Mouse (Mus musculus) hindbrain, embryonic 11.5 days (tissue): ENCODE measurements at regions not wholly inside any gene's neighbourhood (a gene's known extent, or its start where the extent isn't known, plus 50 kb on each side); places are given as distances from the start of the nearest gene placed in this dataset.

ENCODE experiments used
- ATAC-seq: fragments of 200-750 bp; cut with Nextera tagmentation; 2 replicates; pipeline ENCODE4 v1.8.0; 2017; ENCODE audit warnings: mild to moderate bottlenecking, moderate TSS enrichment, moderate library complexity; ENCODE audit not compliant: low FRiP score
- DNase-seq: peaks from one replicate; pipeline ENCODE4 v3.0.0-alpha.2; 2015; ENCODE audit warnings: low spot score
- H3K27ac ChIP-seq: fragments of 300-500 bp; sonication (generic); 2 replicates; pipeline ENCODE4 v1.5.1; 2014; ENCODE audit warnings: mild to moderate bottlenecking, low read depth, low read length
- H3K27me3 ChIP-seq: fragments of 300-500 bp; sonication (generic); 2 replicates; pipeline ENCODE4 v1.6.1; 2014; ENCODE audit warnings: mild to moderate bottlenecking, low read length, moderate library complexity, mixed read lengths; ENCODE audit not compliant: control insufficient read depth, insufficient read depth
- H3K36me3 ChIP-seq: fragments of 300-500 bp; sonication (generic); 2 replicates; pipeline ENCODE4 v1.6.1; 2014; ENCODE audit warnings: mild to moderate bottlenecking, low read length, moderate library complexity, mixed read lengths; ENCODE audit not compliant: control insufficient read depth, insufficient read depth
- H3K4me1 ChIP-seq: fragments of 300-500 bp; sonication (generic); replicated peaks from 2 replicates; pipeline ENCODE4 v1.6.1; 2014; ENCODE audit warnings: low read length, mixed read lengths; ENCODE audit not compliant: control insufficient read depth, insufficient read depth
- H3K4me2 ChIP-seq: fragments of 300-500 bp; sonication (generic); replicated peaks from 2 replicates; pipeline ENCODE4 v1.6.1; 2014; ENCODE audit warnings: mild to moderate bottlenecking, low read depth, low read length
- H3K4me3 ChIP-seq: fragments of 300-500 bp; sonication (generic); 2 replicates; pipeline ENCODE4 v1.5.1; 2014; ENCODE audit warnings: low read depth, low read length
- H3K9ac ChIP-seq: fragments of 300-500 bp; sonication (generic); 2 replicates; pipeline ENCODE4 v1.6.1; 2014; ENCODE audit warnings: low read depth, low read length
- H3K9me3 ChIP-seq: fragments of 300-500 bp; sonication (generic); 2 replicates; pipeline ENCODE4 v1.6.1; 2016; ENCODE audit warnings: low read length; ENCODE audit not compliant: control insufficient read depth
- WGBS: fragments of 180-500 bp; shearing (Covaris S2); extraction: QIAGEN DNeasy Blood & Tissue Kit; methylation state at CpG from one replicate; pipeline ENCODE4 v1.1.7; 2014; 5-methylcytosine and 5-hydroxymethylcytosine counted together

GRCm38 (mm10) chr3:39264671-39265430, 378.1 kb downstream of the Fat4 start:
- Histone ChIP-seq H3K4me3 (no peak overlapping the region), H3K27ac (no peak overlapping the region), H3K36me3 (no peaks in the 10 kb centered on the region), H3K4me2 (no peak overlapping the region), H3K4me1 (no peaks in the 10 kb centered on the region), H3K9me3 (no peaks in the 10 kb centered on the region), H3K9ac (no peak overlapping the region), H3K27me3 (no peaks in the 10 kb centered on the region)
- WGBS = 81% methylated on average over 2 of the region's 2 CpGs
- no peak for ATAC-seq
- DNase-seq = no peak

- H3K4me3 ChIP-seq = no peak overlapping the region
- H3K4me1 ChIP-seq = no peaks in the 10 kb centered on the region
- H3K36me3 ChIP-seq = no peaks in the 10 kb centered on the region
- no peaks in the 10 kb centered on the region for H3K9me3 ChIP-seq
- 87% methylated on average over 1 of the region's 1 CpGs for WGBS
- DNase-seq = no peak
- ATAC-seq = no peak
- H3K9ac ChIP-seq = no peak overlapping the region
- H3K4me2 ChIP-seq = no peak overlapping the region
- H3K27ac ChIP-seq = no peak overlapping the region
- H3K27me3 ChIP-seq = no peaks in the 10 kb centered on the region
Observed at GRCm38 (mm10) chr3:39265606-39266005, 378.9 kb downstream of the Fat4 start.

- 90% methylated on average over 3 of the region's 3 CpGs for WGBS
- Histone ChIP-seq H3K36me3 (no peaks in the 10 kb centered on the region), H3K4me1 (no peaks in the 10 kb centered on the region), H3K27ac (no peak overlapping the region), H3K9ac (no peak overlapping the region), H3K4me2 (no peak overlapping the region), H3K9me3 (no peaks in the 10 kb centered on the region), H3K27me3 (no peaks in the 10 kb centered on the region), H3K4me3 (no peak overlapping the region)
- DNase-seq (no peak), ATAC-seq (no peak)
Observed at GRCm38 (mm10) chr3:39269388-39269787, 382.6 kb downstream of the Fat4 start.

GRCm38 (mm10) chr3:39272616-39273015, 385.9 kb downstream of the Fat4 start:
- DNase-seq (no peak), ATAC-seq (no peak)
- Histone ChIP-seq H3K4me1 (no peaks in the 10 kb centered on the region), H3K4me3 (no peak overlapping the region), H3K4me2 (no peak overlapping the region), H3K9me3 (no peaks in the 10 kb centered on the region), H3K27ac (no peak overlapping the region), H3K36me3 (no peaks in the 10 kb centered on the region), H3K9ac (no peak overlapping the region), H3K27me3 (no peaks in the 10 kb centered on the region)
- WGBS = 100% methylated on average over 1 of the region's 1 CpGs

GRCm38 (mm10) chr3:39276897-39277296, 390.2 kb downstream of the Fat4 start:
- no peaks in the 10 kb centered on the region for H3K27me3 ChIP-seq
- H3K9me3 ChIP-seq = no peaks in the 10 kb centered on the region
- no peaks in the 10 kb centered on the region for H3K36me3 ChIP-seq
- H3K27ac ChIP-seq = no peak overlapping the region
- ATAC-seq (no peak), DNase-seq (no peak)
- no peaks in the 10 kb centered on the region for H3K4me1 ChIP-seq
- no peak overlapping the region for H3K9ac ChIP-seq
- no peak overlapping the region for H3K4me3 ChIP-seq
- WGBS = 78% methylated on average over 4 of the region's 4 CpGs
- H3K4me2 ChIP-seq = no peak overlapping the region

- Histone ChIP-seq H3K9me3 (no peaks in the 10 kb centered on the region), H3K4me3 (no peak overlapping the region), H3K4me2 (no peak overlapping the region), H3K9ac (no peak overlapping the region), H3K27ac (no peak overlapping the region), H3K27me3 (no peaks in the 10 kb centered on the region), H3K36me3 (no peaks in the 10 kb centered on the region), H3K4me1 (no peaks in the 10 kb centered on the region)
- DNase-seq (no peak), ATAC-seq (no peak)
- 84% methylated on average over 6 of the region's 6 CpGs for WGBS
Observed at GRCm38 (mm10) chr3:39277310-39277709, 390.6 kb downstream of the Fat4 start.

GRCm38 (mm10) chr3:39295255-39295654, 408.5 kb downstream of the Fat4 start:
- Histone ChIP-seq H3K4me2 (no peak overlapping the region), H3K4me3 (no peak overlapping the region), H3K27ac (no peak overlapping the region), H3K4me1 (no peaks in the 10 kb centered on the region), H3K27me3 (no peaks in the 10 kb centered on the region), H3K36me3 (no peaks in the 10 kb centered on the region), H3K9me3 (no peaks in the 10 kb centered on the region), H3K9ac (no peak overlapping the region)
- no peak for DNase-seq
- 86% methylated on average over 3 of the region's 3 CpGs for WGBS
- no peak for ATAC-seq

GRCm38 (mm10) chr3:39296257-39296656, 409.5 kb downstream of the Fat4 start:
- ATAC-seq (no peak), DNase-seq (no peak)
- H3K9ac ChIP-seq = no peak overlapping the region
- WGBS = 85% methylated on average over 4 of the region's 4 CpGs
- no peaks in the 10 kb centered on the region for H3K36me3 ChIP-seq
- H3K4me2 ChIP-seq = no peak overlapping the region
- no peak overlapping the region for H3K27ac ChIP-seq
- H3K9me3 ChIP-seq = no peaks in the 10 kb centered on the region
- no peaks in the 10 kb centered on the region for H3K4me1 ChIP-seq
- H3K27me3 ChIP-seq = no peaks in the 10 kb centered on the region
- H3K4me3 ChIP-seq = no peak overlapping the region

- no peaks in the 10 kb centered on the region for H3K27me3 ChIP-seq
- H3K4me1 ChIP-seq = no peaks in the 10 kb centered on the region
- no peak overlapping the region for H3K27ac ChIP-seq
- WGBS = 70% methylated on average over 1 of the region's 1 CpGs
- no peak overlapping the region for H3K9ac ChIP-seq
- no peaks in the 10 kb centered on the region for H3K36me3 ChIP-seq
- H3K9me3 ChIP-seq = no peaks in the 10 kb centered on the region
- H3K4me3 ChIP-seq = no peak overlapping the region
- DNase-seq (no peak), ATAC-seq (no peak)
- H3K4me2 ChIP-seq = no peak overlapping the region
Observed at GRCm38 (mm10) chr3:39309487-39309886, 422.7 kb downstream of the Fat4 start.
